Mouse (Mus musculus) layer of hippocampus, adult 6 months (tissue): ENCODE data around the gene Aco2. TPM values are rescaled to one million over a fixed set of nuclear protein-coding genes. Genes with fewer than 3 reads are reported as not detected.

Experiments
- long read RNA-seq, 2 experiments: library from polyadenylated mRNA; unstranded; transcript quantifications; one replicate each; pipeline ENCODE4 v2.0.0; 2019 to 2020
- polyA plus RNA-seq: library from polyadenylated mRNA; unstranded; fragments of <200 nt; fragmentation: Nextera tagmentation; gene quantifications from 2 replicates; pipeline ENCODE4 v1.2.3, GENCODE M21; 2021

Aco2 gene
- 353 and 383 TPM in 2 replicates for polyA plus RNA-seq
- long read RNA-seq, experiment 1, transcript Aco2-201 (18 exons, 2,918 nt) = major isoform, 684 of 920 reads
- long read RNA-seq, experiment 1, partial matches to known transcripts = 199 of 920 reads
- long read RNA-seq, experiment 1, other reads (novel, unspliced or antisense) = 35 of 920 reads
- long read RNA-seq, experiment 2, transcript Aco2-201 (18 exons, 2,918 nt) = major isoform, 3,258 of 3,533 reads
- long read RNA-seq, experiment 2, partial matches to known transcripts = 194 of 3,533 reads
- long read RNA-seq, experiment 2, other reads (novel, unspliced or antisense) = 81 of 3,533 reads

GRCm38 (mm10) chr15:81872262-81873136 is at the start of gene Aco2:
Gene Aco2, plus strand, starts transcription at chr15:81872309.

GRCm38 (mm10) chr15:81858517-81859329 is 13.4 kb upstream of the Aco2 start, which contains the start of gene Tob2:
Gene Tob2, minus strand, starts transcription at chr15:81858796.

GRCm38 (mm10) chr15:81871604-81872261 is 376 bp upstream of the Aco2 start, which contains the start of gene Phf5a:
Gene Phf5a, minus strand, starts transcription at chr15:81871911.

GRCm38 (mm10) chr15:81925760-81926445 is 53.8 kb downstream of the Aco2 start, which contains the start of gene Polr3h:
Gene Polr3h, minus strand, starts transcription at chr15:81926240.

GRCm38 (mm10) chr15:81936679-81937078 is 64.6 kb downstream of the Aco2 start, which contains the start of gene Csdc2:
Gene Csdc2, plus strand, starts transcription at chr15:81936759.

GRCm38 (mm10) chr15:81960171-81961077 is 88.3 kb downstream of the Aco2 start, which contains the start of gene Pmm1:
Gene Pmm1, minus strand, starts transcription at chr15:81960930.

Other genes starting within 250 kb of the Aco2 start
- gene L3mbtl2, start 208.4 kb upstream of the Aco2 start, polyA plus RNA-seq = 20.2 and 20.3 TPM in 2 replicates
- 14.2 and 17.1 TPM in 2 replicates for gene Chadl, start 175.0 kb upstream of the Aco2 start, polyA plus RNA-seq
- gene Zc3h7b, start 127.3 kb upstream of the Aco2 start, polyA plus RNA-seq = 66.1 and 72.8 TPM in 2 replicates
- gene Rangap1, start 126.8 kb upstream of the Aco2 start, polyA plus RNA-seq = 101 and 108 TPM in 2 replicates
- 34.4 and 35.0 TPM in 2 replicates for gene Tef, start 69.9 kb upstream of the Aco2 start, polyA plus RNA-seq
- gene Tob2, start 13.5 kb upstream of the Aco2 start, polyA plus RNA-seq = 6.9 and 7.7 TPM in 2 replicates
- gene Phf5a, start 398 bp upstream of the Aco2 start, polyA plus RNA-seq = 58.8 and 68.0 TPM in 2 replicates
- 209 and 219 TPM in 2 replicates for gene Polr3h, start 53.9 kb downstream of the Aco2 start, polyA plus RNA-seq
- gene Csdc2, start 64.5 kb downstream of the Aco2 start, polyA plus RNA-seq = 51.3 and 65.8 TPM in 2 replicates
- 541 and 606 TPM in 2 replicates for gene Pmm1, start 88.6 kb downstream of the Aco2 start, polyA plus RNA-seq
- not detected in 2 replicates for gene 1700029P11Rik, start 108.2 kb downstream of the Aco2 start, polyA plus RNA-seq
- gene Xrcc6, start 115.5 kb downstream of the Aco2 start, polyA plus RNA-seq = 15.6 and 17.5 TPM in 2 replicates
- 47.9 and 57.1 TPM in 2 replicates for gene Desi1, start 161.6 kb downstream of the Aco2 start, polyA plus RNA-seq
- 239 and 241 TPM in 2 replicates for gene Snu13, start 175.3 kb downstream of the Aco2 start, polyA plus RNA-seq
- gene 4930407I10Rik, start 186.8 kb downstream of the Aco2 start, polyA plus RNA-seq = not detected in 2 replicates
- gene Mei1, start 197.7 kb downstream of the Aco2 start, polyA plus RNA-seq = 0.20 and 0.46 TPM in 2 replicates